Mouse (Mus musculus) testis, postnatal 10 days (tissue): Measurements from ENCODE around the gene Fam83g.
A peak's percentile ranks its signal among the peaks of the same experiment; 100 is the strongest.

ENCODE experiments used
- DNase-seq: peaks from one replicate; pipeline ENCODE4 v3.0.0; 2021; ENCODE audit warnings: low spot score

The Fam83g gene

DNA sequence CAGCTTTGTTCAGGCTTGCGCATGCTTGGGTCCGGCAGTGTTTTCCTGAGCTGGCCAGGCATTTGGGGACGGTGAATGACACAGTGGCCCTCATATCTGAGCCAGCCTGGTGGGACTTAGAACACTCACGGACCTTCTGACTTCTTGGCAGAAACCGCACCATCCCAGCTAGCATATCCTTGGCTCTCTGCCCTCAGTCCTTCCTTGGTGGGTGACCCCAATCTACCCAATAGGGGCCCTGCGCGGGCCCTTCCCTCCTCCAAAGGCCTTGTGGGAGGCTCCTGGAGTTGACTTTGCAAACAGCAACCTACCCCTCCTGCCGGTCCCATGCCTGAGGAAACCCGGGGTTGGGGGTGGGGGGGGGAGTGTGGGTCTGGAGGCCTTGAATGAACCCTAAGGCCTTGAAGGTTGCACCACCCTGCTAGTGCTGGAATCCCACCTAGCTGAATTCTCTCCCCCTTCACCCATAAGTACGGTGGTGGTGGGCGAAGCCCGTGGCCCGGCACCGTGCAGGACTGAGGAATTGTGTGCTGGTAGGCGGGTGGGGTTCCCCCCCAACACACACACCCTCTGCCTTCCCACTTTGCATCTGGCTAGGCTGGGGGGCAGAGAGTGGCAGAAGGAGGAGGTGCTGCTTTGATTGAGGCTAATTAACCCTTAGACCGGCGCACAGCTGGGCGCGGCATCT, 9.6 kb upstream of the Fam83g start:
- no peak for DNase-seq

DNA sequence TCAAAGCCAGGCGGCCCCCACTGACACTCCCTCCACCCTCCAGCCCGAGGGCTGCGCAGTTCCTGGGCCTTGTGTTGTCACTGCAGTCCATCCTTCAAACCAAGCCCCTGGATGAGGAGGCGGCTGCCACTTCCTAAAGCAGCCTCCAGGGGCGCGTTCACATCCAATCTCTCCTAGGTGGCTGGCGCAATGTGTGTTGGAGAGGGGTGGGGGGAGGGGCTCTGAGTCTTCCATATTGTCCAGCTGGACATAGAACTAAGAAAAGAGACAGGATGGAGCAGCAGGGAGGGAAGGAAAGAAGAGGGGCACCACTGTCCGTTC, 9.1 kb upstream of the Fam83g start:
- peak; percentile 64 for DNase-seq

DNA sequence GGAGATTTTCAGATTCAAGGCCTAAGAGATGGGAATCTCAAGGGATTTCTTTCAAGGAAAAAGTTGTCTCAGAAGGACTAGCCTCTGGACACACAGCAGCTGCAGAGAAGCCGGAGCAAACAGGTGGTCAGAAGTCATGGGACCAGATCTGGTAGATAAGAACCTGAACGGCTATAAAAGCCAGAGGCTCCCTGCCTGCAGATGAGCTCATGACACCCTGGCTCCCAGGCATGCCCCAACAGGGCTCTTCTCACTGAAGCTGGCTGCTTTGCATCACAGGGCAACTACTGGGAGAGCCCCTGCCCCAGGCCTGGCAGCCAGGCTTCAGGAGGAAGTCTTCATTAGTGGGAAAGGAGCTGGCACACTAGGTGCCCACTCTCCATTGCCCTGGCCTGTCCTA, 8.6 kb upstream of the Fam83g start:
- no peak for DNase-seq

GRCm38 (mm10) chr11:61676216-61676854, 7.6 kb upstream of the Fam83g start:
- DNase-seq, result no peak

- no peak for DNase-seq
These were observed 6.2 kb upstream of the Fam83g start for GRCm38 (mm10) chr11:61677709-61678108.

GRCm38 (mm10) chr11:61679091-61679866, 4.6 kb upstream of the Fam83g start:
- DNase-seq, result no peak

GRCm38 (mm10) chr11:61685119-61685725, 1.3 kb downstream of the Fam83g start:
- DNase-seq, result no peak

DNA sequence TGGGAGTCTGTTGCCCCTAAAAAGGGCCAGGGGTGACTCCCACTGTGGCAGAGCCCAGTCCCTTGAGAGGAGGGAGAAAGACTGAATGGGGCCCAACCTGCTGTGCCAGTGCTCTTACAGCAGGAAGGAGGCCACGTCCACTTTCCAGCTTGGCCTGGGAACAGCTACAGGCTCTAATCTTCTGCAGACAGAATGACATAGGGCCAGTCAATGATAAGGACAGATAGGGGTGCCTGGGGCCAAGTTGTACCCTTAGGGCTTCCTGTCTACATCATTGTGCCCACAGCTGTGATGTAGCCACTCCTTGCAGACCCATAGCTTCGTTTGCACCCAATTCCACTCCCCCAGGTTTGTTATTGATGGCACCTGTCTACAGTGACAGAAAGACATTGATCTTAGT, 2.2 kb downstream of the Fam83g start:
- no peak for DNase-seq

DNA sequence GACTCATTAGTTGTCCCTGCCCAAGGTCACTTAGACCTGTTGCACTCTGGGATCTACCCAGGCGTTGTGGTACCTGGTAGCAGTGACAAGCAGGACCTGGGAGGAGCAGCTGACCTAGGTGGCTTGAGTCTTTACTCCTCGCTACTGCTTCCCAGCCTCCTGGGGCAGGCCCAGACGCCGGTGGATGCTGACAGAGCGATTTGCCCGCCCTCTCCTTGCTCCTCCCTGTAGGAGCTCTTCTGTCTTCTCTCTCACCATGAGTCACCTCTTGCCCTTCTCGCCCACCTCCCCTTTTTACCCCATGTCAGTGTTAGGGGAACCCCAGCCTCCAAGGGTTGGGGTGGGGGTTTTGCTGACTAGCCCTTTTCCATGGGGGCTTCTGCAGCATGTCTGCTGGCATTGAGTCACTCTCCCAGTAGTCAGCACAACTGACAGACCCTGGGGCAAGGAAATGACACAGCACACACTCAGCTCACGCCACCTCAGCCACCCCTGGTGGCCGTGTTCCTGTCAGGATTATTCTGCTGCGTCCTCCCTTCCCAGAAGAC, 3.1 kb downstream of the Fam83g start:
- DNase-seq, result no peak

DNA sequence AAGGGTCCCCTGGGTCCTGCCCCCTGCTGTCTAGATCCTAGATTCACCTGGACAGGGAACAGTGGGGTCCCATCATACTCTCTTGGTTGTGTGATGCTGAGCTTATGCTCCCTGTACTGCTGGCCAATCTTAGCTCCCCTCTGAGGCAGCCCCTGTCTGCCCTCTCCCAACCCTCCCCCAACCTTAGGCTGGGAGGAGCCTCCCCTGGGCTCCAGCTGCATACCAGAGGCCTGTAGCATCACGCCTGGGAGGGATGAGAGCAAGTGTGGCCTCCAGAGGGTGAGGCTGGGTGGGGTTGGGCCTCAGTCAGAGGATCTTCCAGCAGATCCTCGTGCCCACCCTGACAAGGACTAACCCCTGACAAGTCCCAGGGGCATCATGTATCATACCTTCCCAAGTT, 3.7 kb downstream of the Fam83g start:
- DNase-seq, result no peak

DNA sequence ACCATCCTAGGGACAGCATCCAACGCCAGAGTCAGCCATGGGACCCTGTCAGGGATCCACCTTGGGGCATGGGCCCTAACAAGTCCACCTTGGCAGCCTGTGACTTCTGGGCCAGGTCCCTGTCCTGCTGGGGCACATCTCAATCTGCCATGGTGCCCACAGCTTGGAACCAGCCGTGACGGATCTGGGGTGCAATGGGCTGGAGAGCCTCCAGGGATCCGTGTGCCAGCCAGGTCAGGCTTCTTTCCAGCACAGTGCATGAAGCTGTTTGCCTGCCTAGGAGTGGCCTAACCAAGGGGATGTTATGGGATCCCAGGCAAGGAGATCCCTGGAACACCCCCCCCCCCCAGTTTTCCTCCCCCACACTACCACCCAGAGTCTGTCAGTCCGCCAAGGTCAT, 9.1 kb downstream of the Fam83g start:
- no peak for DNase-seq

- DNase-seq, result no peak
These were observed 15.0 kb downstream of the Fam83g start for GRCm38 (mm10) chr11:61698852-61699251.

DNA sequence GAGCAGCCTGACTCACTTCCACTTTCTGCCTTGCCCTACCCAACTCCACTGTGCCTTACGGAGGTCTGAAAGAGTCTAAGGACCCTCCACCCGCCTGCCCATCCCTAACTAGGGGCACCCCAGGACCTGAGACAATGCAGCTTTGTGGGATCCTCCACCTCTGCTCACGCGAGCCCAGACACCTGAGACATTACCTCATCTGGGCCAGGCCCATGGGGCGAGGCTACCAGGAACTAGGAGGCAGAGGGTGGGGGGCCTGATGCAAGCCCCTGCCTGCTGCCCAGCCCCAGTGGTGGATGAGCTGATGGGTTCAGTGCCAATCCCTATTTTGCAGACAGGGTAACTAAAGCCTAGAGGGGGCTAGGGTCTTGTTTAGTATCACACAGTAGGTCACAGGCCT, 15.6 kb downstream of the Fam83g start:
- DNase-seq, result no peak

DNA sequence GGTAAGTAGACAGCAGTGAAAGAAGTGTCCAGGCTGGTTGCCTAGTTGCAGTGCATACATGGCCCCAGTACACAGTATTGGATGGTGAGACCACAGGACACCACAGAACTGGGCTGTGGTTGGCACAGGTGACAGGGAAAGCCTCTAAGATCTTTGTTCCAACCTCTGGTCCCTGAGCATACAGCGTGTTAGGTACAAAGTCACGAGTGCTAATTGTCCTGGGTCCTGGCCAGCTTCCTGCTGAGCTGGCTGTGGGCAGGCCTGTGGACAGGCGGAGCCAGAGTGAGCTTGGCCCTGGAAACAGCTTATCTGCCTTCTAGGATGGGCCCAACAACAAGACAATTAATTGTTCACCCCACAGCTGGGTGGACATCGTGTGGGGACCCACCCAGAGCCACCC, 16.0 kb downstream of the Fam83g start:
- no peak for DNase-seq

DNA sequence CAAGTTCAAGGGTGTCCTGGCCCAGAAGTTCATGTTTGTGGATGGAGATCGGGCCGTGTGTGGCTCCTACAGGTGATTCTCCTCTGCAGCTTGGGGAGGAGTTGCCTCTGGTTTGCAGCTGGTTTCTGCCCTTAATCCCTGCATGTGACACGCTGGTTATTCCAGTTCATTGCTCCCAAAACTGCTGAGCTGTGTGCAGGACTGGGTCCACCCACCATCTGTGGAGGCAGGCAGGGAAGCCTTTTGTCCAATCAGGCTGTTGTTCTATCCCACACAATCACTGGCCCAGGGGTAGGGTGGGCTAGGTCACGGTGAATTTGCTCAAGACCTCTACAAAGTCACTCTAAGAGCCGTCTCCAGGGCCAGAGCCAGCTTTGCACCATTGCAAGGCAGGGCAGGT, 17.8 kb downstream of the Fam83g start:
- DNase-seq, result no peak

GRCm38 (mm10) chr11:61702494-61702893, 18.6 kb downstream of the Fam83g start:
- no peak for DNase-seq

GRCm38 (mm10) chr11:61705581-61705980, 21.7 kb downstream of the Fam83g start:
- no peak for DNase-seq

- DNase-seq, result no peak
These were observed 22.3 kb downstream of the Fam83g start for GRCm38 (mm10) chr11:61706232-61706631.

DNA sequence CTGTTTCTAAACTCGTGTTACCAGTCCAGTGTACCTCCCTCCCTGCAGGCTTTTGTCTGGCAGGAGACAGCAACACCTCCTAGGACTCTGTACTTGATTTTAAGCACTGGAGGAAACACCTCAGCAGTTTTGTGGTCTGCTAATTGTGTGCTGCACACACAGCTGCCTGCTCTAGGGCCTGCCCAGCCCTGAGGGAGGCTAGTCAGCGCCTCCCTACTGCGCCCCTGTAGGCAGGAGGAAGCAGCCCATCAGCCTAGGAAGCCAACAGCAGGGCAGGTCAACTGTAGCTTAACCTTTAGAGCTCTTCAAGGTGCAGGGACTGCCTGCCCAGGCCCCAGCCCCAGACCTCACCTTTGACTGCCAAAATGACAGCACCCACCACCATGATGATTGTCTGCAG, 25.0 kb downstream of the Fam83g start:
- DNase-seq, result no peak

GRCm38 (mm10) chr11:61713157-61713855, 29.4 kb downstream of the Fam83g start:
- DNase-seq, result peak; percentile 66

- peak; percentile 68 for DNase-seq
These were observed 30.6 kb downstream of the Fam83g start for GRCm38 (mm10) chr11:61714346-61715117.
